Mouse (Mus musculus): ENCODE data around the gene Laptm5.

The Laptm5 gene

DNA sequence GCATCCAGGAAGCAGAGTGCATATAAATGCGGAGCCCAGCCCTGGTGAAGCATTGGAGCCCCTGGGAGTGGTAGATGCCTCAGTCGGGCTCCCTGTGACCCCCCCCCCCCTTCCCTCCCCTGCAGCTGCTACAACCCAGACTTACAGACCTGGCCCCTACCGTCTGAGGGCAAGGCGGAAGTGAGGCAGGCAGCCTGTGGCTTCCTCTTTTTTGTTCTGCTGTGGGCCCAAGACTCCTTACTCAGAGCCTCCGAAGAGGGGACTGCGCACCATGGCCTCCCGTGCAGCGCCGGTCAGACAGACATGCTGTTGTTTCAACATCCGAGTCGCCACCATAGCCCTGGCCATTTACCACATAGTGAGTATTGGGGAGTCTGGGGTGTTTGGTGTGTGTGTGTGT lies at the start of gene Laptm5:
Laptm5 (plus strand) TSS at position 49 of the 400 bp plus-strand sequence.
- no peak for DNase-seq (ENCODE audit: low spot score)

DNA sequence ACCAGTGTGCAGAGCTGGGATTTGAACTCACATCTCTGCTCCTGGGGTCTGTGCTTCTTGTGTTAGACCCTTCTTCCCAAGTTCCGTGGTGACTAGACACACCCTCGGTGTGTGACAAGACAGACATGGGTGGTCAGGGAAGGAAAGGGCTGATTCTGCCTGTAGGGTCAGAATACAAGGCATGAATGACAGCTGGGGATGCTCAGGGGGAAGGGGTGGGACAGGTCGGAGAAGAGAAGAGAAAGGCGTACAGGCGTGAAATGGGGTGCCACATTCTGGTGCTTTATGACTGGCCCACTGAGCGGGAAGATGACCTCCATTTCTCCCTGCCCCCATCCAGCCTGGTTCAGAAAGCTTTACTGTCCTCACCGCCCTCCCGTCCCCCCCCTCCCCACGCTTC lies 47.5 kb upstream of the Laptm5 start:
- DNase-seq (ENCODE audit: low spot score), result no peak

DNA sequence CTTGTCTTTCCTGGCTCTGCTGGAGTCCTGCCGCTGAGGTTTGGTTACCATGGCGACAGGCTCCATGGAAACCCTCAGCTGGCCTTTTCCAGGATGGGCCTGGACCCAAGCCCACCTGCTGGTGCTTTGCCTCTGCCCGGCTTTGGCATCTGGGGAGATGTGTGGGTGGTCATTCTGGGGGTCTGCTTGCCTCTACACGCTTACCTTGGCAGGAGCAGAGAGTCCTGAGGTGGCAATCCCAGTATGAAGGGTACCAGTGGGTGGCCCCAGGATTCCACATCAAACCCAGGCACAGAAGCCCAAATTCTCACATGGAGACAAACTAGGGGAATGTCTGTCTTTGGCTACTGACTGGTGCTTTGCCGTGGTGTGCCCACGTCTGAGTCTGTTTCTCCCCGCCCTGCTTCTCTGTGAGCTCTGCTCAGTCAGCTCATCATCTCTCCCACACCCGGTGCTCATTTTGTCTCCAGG lies 47.0 kb upstream of the Laptm5 start:
- no peak for DNase-seq (ENCODE audit: low spot score)

DNA sequence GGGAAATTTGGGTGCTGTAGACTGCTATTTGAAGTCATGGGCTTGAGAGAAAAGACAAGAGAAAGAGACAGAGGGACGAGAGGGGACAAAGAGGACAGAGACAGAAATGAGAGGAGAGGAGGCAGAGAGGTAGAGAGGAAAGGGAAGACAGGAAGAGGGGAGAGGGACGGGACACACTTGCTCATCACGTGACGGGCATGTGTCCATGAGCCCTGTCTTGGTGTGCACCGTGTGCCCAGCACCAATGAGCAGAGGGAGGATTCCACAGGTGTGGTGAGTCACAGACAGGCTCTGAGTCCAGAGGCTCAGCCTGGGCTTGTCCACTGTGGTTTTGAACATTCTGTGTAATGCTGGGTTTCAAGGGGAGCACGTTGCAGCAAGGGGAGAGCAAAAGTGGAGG lies 45.0 kb upstream of the Laptm5 start:
- no peak for DNase-seq (ENCODE audit: low spot score)

DNA sequence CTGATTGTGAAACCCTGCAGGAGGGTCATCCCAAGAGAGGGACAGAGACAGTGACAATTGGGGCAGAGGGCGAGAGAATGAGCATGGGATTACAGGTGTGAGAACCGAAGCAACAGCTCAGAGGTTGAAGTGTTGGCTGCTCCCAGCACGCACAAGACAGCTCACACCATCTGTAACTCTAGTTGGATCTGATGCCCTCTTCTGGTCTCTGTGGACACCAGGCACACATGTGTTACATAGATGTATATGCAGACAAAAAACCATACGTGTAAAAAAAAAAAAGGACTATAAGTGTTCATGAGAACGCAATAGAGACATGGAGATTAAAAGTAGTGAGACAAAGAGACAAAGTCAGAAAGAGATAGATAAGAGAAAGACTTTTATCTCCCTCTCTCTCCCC lies 44.1 kb upstream of the Laptm5 start:
- DNase-seq (ENCODE audit: low spot score), result no peak

DNA sequence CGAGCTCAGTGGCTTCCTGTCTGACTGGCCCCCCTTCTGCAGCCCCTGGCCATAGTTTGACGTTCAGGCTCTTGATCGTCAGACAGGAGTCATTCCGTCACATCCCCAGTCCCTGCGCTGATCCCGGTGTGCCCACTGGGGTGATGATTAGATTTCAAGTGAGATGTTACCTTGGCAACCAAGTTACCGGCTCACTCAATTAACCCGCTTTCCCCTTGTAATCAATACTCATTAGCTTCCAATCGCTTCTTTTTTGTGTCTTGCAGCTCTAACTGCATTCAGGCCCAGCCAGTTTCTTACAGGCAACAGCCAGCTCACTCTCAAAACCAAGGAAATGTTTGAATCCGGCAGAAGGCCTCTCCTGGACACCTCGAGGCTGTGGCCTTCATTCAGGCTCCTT lies 40.5 kb upstream of the Laptm5 start:
- DNase-seq (ENCODE audit: low spot score), result no peak

DNA sequence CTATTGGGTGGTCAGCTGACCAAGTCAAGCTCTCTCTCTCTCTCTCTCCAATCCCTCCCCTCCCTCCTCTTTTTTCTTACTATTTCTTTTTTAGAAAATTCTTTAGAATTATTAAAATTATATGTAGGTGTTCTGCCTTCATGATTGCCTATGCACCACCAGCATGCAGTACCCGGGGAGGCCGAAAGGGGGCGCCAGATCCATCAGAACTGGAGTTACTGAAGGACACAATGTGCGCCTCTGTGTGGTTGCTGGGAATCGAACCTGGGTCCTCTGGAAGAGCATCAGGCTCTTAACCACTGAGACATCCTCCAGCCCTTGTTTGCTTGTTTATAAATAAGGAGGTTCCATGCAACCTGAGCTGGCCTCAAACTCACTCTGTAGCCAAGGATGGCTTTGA lies 39.5 kb upstream of the Laptm5 start:
- DNase-seq (ENCODE audit: low spot score), result no peak

DNA sequence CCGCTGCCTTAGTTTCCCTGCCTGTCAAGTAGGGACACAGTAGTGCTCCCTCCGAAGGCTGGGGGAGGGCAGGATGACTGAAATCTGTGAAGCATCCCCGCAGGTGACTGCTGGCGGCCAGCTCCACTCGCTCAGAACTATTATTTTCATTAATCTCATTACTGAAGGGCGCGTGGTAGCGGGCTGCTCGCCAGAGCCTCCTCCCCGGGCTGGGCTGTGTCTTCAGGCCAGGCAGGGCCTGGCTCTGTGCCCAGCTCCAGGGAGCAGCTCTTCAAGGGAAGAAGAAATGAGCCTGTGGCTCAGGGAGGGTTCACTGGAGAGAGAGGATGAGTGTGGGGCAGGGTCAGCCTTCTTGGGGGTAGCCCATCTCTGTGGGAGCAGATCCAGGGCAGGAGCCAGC lies 38.3 kb upstream of the Laptm5 start:
- peak; percentile 45 for DNase-seq (ENCODE audit: low spot score)

DNA sequence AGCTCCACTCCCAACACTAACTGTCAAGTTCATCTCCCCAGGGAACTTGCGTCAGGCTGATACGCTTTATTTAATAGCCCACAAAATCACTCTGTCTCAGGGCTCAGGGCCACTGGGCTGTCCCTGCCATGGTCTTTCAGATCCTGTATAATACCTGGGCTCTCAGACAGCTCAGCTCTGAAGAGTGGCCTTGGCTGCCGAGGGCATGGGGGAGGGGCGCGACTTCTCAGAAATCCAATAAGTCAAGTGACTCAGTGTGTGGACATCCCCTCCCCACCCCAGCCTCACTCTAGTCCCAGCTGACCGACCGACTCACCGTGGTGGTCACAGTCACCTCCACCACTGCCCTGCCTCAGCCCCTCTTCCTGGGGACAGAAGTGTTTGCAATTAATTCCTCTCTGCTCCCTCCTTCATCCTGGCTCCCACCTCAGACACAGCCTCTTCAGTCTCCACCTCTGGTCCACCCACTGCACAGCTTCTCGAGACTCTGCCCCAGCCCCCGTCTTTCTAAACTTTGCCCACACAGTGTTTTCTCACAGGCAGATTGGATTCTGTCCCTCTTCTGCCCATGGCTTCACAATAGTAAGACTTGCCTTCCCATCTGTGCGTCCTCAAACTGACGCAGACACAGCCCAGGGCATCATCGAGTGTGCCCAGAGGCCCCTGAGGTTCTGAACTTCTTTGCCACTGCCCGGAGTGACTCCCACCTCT lies 36.8 kb upstream of the Laptm5 start:
- no peak for DNase-seq (ENCODE audit: low spot score)

DNA sequence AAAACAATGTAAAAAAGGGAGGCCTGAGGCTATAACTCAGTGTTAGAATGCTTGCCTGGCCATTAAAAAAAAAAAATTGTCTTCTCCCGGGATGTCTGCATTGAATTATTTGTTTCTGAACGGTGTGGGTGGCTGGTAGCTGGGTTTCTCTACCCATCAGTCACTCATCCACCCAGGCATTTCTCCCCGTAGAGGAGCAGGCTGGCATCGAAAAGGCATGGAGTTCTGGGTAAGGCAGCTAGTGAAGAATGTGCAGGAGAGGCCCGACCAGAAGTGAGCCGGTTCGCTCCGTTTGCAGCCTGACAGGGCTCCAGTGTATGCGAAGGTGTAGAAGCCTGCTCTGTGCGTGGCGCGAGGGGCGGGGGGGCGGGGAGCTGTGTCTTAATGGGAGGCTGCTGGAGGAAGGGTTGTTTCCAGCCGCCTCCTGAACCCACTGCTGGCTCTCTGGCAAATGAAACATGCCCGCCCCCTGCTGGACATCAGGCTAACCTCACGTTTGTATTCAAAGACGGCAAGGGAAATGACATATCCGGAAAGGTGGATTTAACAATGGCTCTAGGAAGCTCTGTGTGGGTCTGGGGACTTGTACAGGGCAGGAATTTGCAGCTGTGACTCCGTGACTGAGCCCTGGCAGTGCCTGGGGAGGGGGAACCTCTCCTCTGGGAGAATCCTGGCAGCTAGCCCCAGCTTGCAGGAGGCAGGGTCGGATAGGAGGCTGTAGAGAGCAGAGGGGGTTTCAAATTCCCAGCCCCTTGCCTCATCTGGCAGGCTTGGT lies 34.5 kb upstream of the Laptm5 start:
- DNase-seq (ENCODE audit: low spot score), result peak; percentile 78

DNA sequence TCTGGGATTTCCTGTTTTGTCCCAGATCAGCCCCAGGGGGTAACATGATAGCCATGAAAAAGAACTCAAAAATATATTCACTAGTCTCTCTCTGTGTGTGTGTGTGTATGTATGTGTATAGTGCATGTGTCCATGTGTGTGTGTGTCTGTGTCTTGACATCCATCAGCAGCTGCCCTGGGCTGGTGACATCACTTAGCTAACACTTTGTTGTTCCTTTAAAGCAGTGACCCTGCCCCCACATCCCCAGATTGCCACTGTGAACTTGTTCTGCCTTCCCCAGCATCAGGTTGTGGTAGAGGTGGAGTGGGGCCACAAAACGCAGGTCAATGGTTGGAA lies 33.9 kb upstream of the Laptm5 start:
- DNase-seq (ENCODE audit: low spot score), result no peak

DNA sequence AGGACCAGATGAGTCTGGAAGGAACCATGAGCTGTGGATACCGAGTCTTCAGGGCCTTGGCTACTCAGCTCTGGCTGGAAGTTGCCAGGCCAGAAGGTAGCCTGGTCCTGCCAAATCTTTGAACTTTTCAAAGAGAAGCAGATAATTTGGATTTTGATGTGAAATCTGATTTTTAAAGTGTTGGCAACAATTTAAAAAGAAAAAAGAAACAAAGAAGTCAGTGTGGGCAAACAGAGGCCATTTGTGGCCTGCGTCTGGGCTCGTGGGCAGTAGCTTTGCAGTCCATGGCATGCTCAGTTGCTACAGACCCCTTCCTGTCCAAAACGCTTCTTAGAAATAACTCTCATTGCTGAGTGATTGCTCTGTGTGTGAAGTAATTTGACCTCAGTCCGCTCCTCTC lies 31.6 kb upstream of the Laptm5 start:
- no peak for DNase-seq (ENCODE audit: low spot score)

DNA sequence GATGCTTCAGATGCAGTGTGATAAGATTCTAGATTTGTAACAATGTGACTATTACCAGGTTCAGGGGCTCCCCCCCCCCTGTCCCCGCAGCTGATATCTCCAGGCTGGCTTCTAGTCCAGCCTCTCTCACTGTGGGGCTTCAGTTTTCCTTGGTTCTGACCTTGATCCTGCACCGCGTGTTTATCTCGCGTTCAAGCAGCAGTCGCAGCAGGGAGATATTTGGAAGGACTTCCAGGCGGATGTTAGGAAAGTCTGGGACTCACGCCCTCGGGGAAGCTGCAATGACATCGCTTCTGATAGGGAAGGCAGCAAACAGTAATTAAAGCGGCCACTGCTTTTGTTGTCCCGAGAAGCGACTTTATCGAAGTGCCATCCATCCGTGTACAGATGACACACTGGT lies 30.2 kb upstream of the Laptm5 start:
- DNase-seq (ENCODE audit: low spot score), result no peak

DNA sequence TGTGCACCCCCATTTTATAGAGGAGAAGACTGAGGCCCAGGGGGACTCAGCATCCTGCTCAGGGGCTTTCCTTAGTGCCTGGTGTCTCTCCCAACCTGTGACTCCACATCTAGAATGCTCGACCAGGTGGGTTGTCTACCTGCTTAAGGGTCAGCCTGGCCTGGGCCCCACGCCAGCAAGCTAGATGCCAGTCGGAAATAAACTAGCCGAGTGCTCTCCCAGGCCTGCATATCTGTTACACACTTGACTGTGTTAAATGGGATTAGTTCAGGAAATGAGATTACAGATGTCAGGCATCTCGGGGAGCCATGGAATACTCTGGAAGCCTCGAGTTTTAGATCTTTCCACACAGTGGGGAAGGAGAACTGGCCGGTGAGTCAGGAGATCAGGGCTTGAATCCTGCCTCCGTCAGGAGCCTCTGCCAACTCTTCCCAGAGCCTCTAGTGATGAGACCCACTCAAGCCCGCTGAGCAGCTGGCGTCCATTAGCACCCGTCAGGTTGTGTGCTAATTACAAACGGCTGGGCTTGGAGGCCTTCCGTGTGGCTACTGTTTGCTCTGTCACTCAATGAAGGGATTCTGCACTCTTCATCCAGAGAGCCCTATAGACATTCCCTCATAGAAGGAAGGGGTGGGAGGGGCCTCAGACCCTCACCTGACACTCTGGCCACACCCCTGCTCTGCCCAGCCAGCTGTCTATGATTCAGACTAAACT lies 28.9 kb upstream of the Laptm5 start:
- DNase-seq (ENCODE audit: low spot score), result no peak

DNA sequence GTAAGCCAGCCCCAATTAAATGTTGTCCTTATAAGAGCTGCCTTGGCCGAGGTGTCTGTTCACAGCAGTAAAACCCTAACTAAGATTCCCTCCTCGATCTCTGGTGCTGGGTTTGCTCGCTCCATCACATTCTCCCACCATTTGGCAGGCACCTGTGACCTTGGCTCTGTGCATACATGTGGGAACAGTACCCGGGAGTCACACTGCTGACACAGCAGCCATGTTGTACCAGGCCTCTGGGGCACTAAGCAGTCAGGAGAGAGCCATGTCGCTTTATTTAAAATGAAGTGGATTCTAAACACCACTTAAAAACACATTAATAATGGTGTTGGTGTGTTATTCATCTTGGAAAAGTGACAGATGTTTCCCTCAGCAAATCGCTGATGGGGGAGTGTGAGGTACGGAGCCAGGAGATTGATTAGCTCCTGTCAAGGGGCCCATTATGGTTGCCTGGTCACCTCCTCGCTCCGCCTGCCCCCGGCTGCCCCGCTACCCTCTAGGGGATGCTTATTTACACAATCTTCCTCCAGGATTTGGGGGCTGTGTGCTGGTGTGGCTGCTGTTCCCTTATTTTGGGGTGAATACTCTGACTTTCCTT lies 25.7 kb upstream of the Laptm5 start:
- DNase-seq (ENCODE audit: low spot score), result no peak

DNA sequence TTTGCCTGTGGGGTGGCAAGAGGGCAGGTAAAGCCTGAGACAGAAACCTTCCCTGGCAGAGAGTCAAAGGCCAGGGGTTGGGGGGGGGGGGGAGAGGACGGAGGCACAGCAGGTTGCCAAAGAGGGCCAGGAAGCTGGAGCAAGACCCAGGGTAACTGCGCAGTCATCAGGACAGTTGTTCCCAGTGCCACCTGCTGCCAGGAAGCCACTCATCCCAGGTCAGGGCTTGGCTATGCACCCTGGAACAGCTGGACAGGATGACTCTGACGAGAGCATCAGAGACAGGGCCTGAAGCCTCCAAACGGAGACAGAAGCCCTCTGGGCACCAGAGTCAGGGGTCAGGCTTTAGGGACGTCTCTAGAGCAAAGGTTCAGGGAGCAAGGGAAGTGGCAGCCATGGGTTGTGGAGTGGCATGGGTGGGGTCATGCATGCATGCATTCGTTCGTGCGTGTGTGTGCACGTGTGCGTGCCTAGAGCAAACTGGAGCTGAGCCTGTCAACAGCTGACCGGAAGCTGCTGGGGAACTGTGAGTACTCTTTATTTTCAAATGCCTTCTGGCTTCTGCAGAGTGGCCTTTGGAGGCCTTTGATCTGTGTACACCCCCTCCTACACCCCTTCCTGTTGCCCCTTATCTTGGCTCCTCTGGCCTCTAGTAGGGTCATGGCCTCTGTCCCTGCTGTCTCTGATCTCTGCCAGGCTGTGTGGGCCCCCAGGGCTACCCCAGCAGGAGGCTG lies 23.0 kb upstream of the Laptm5 start:
- DNase-seq (ENCODE audit: low spot score), result no peak

DNA sequence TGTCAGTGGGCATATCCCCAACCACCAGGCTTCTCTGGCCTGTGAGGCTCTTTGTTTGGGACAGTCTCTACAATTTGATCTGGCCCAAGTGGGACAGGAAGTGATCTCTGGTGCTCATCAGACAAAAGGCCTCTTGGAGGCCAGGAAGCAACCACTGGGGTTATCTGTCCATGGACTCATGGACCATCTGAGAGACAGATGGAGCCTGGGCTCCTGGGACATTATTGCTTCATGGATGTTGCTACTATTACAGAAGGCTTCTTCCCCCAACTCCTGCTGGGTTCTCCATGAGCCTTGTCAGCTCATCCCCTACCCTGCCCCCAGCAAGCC lies 22.4 kb upstream of the Laptm5 start:
- no peak for DNase-seq (ENCODE audit: low spot score)

DNA sequence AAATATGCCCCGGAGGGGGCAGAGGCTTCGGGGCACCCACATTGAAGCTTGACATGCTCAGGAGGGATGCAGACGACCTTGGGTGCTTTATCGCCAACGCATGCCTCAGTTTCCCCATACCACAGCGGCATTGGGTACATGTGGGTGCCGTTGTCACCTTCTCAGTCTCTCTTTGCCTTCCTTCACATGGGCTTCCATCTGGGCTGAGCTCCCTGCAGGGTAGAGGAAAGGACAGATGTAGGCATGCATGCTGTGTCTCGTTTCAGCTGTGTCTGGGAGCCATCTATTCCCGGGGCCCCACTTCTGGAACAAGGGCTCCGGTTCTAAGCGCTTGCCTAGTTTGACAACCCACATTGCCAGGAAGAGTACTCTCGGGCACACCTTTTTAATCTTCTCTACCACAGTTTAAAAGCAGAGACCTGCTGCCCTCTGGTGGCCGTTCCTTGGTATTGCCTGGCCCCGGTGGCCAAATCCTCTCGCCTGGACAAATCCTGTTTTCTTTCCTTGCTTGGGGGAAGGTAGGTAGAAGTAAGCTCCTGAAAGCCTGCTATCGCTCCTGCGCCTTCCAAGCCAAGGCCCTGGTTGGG lies 20.8 kb upstream of the Laptm5 start:
- peak; percentile 58 for DNase-seq (ENCODE audit: low spot score)

DNA sequence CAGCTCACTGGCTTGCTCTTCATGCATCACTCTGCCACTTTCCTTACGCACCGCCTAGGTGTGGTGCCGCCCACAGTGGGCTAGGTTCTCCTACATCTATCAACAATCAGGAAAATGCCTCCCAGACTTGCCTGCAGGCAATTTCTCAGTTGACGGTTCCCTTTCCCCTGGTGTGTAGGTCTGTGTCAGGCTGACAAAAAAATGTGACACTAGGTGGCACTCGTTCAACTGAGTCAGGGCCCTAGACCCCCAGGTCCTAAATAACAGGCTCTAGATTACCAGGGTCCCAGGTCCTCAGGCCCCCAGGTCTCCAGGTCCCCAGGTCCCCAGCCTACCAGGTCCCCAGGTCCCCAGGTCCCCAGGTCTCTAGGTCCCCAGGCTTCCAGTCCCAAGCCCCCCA lies 19.2 kb upstream of the Laptm5 start:
- no peak for DNase-seq (ENCODE audit: low spot score)

DNA sequence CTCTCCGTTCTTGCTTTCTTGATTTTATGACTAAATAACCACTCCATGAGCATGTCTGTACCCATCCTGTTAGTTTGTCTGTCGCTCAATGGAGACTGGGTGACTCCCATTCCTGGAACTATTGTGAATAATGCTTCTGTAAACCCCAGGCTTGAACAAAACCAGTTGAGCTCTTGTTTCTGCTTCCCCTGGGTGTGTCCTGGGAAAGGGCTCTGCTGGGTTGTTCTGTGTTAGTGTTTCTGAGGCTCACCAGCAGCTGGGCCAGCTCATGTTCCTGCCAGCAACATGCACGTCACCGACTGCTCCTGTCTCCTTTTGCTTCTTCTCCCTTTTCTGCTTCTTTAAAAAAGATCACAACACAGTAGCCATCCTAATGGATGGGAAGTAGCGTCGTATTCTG lies 17.2 kb upstream of the Laptm5 start:
- no peak for DNase-seq (ENCODE audit: low spot score)

DNA sequence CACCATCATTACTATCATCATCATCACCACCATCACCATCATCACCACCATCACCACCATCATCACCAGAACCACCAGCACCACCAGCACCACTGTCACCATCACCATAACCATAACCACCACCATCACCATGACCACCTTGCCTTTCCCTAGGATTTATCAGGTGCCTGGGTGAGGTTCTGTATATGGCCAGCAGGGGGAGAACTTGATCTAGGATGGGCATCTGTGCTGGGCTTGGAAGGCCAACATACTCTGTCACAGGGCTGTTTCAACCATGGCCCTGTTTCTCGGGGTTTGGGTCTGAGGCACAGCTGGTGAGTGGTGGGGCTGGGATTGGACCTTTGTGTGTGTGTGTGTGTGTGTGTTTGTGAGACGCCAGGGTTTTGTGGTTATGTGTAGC lies 16.6 kb upstream of the Laptm5 start:
- no peak for DNase-seq (ENCODE audit: low spot score)

DNA sequence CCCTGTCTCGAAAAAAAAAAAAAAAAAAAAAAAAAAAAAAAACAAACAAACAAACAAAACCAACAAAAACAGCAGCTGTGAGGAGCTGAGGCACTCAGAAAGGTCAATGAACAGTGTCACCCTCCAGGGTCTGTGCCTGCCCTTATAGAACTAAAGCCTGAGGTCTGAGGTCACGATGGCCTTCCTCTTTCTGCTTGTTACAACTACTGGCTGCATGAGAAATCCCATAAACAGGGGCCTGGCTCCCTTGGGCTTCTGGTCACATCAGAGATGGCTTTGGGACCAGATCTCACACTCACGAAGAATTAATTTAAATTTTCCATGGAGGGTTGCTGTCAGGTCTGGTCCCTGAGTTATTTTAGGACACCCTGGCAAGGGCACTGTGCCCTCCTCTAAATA lies 13.5 kb upstream of the Laptm5 start:
- DNase-seq (ENCODE audit: low spot score), result no peak

Data from adipocyte (in vitro differentiated cells).